15 mouse cellular contexts compared by ENCODE assay signal in genomic region chr11:101027121-101027520, GRCm38 (mm10). TPM values are rescaled to one million over a fixed set of nuclear protein-coding genes. Genes with fewer than 3 reads are reported as not detected.
"Had no signal": no experiment of that assay in that cellular context is flagged by ENCODE, and none has a peak within 500 bp of the region (broad histone marks: within the 10 kb centered on the region; RNA-seq: fewer than 3 reads in every experiment).

No protein-coding gene starts in this region.

- H3K9ac ChIP-seq: limb, embryonic 15.5 days; liver, embryonic 12.5 days; lung, embryonic 14.5 days; midbrain, embryonic 15.5 days; neural tube, embryonic 12.5 days; stomach, embryonic 15.5 days had no signal

- DNase-seq: kidney, postnatal 14 days; lung, embryonic 14.5 days; lung, postnatal 14 days; spleen, adult 18-20 months; thymus, adult 2 months; thymus, postnatal 25 days had no signal

- H3K27me3 ChIP-seq: limb, embryonic 15.5 days; liver, embryonic 12.5 days; megakaryocyte, embryonic 14.5 days; midbrain, embryonic 15.5 days; neural tube, embryonic 12.5 days; stomach, embryonic 15.5 days had no signal

- H3K27ac ChIP-seq: limb, embryonic 15.5 days; liver, embryonic 12.5 days; macrophage; midbrain, embryonic 15.5 days; neural tube, embryonic 12.5 days; stomach, embryonic 15.5 days had no signal

- H3K4me2 ChIP-seq: limb, embryonic 15.5 days; liver, embryonic 12.5 days; lung, embryonic 14.5 days; midbrain, embryonic 11.5 days; midbrain, embryonic 15.5 days; neural tube, embryonic 12.5 days; stomach, embryonic 15.5 days had no signal

- ATAC-seq: liver, embryonic 12.5 days; midbrain, embryonic 15.5 days had no signal

- H3K4me3 ChIP-seq: limb, embryonic 15.5 days; liver, embryonic 12.5 days; megakaryocyte, embryonic 14.5 days; midbrain, embryonic 15.5 days; neural tube, embryonic 12.5 days; stomach, embryonic 15.5 days had no signal

- H3K9me3 ChIP-seq: limb, embryonic 15.5 days; liver, embryonic 12.5 days; megakaryocyte, embryonic 14.5 days; midbrain, embryonic 15.5 days; neural tube, embryonic 12.5 days; stomach, embryonic 15.5 days had no signal

- H3K4me1 ChIP-seq: limb, embryonic 15.5 days; liver, embryonic 12.5 days; midbrain, embryonic 15.5 days; neural tube, embryonic 12.5 days; stomach, embryonic 15.5 days had no signal

RNA-seq across cellular contexts. Expression of gene Hsd17b1, which starts 51.1 kb away (rescaled TPM):
- total RNA-seq: monocyte, adult 5-6 weeks had no signal
- polyA plus RNA-seq: lung, embryonic 14.5 days had no signal

RNA-seq across cellular contexts. Expression of gene Cavin1, which starts 56.4 kb away (rescaled TPM):
- total RNA-seq: monocyte, adult 5-6 weeks had no signal
